Mouse (Mus musculus) limb, embryonic 12.5 days (tissue): ENCODE measurements around the gene Dbp. TPM values are rescaled to one million over a fixed set of nuclear protein-coding genes. Genes with fewer than 3 reads are reported as not detected.
"Not testable (repeated sequence)": the region's sequence is repeated elsewhere in the genome, so short reads cannot be mapped to it uniquely, and the experiment has no call there.

Experiments used
- ATAC-seq: fragments of 200-750 bp; cut with Nextera tagmentation; 2 replicates; pipeline ENCODE4 v1.8.0; 2017; ENCODE audit warnings: low read depth, moderate TSS enrichment; ENCODE audit not compliant: insufficient number of reproducible peaks, insufficient read depth, low FRiP score, low TSS enrichment
- H3K27ac ChIP-seq: fragments of 300-500 bp; sonication (generic); 2 replicates; pipeline ENCODE4 v1.5.1; 2016; ENCODE audit warnings: mild to moderate bottlenecking, moderate library complexity
- H3K27me3 ChIP-seq: fragments of 300-500 bp; sonication (generic); 2 replicates; pipeline ENCODE4 v1.6.1; 2016; ENCODE audit warnings: mild to moderate bottlenecking, moderate library complexity
- H3K36me3 ChIP-seq: fragments of 300-500 bp; sonication (generic); 2 replicates; pipeline ENCODE4 v1.6.1; 2016; ENCODE audit warnings: mild to moderate bottlenecking, moderate library complexity
- H3K4me1 ChIP-seq: fragments of 300-500 bp; sonication (generic); replicated peaks from 2 replicates; pipeline ENCODE4 v1.6.1; 2016
- H3K4me2 ChIP-seq: fragments of 300-500 bp; sonication (generic); 2 replicates; pipeline ENCODE4 v1.6.1; 2016; ENCODE audit warnings: mild to moderate bottlenecking, moderate library complexity
- H3K4me3 ChIP-seq: fragments of 300-500 bp; sonication (generic); replicated peaks from 2 replicates; pipeline ENCODE4 v1.5.1; 2016; ENCODE audit warnings: mild to moderate bottlenecking
- H3K9ac ChIP-seq: fragments of 300-500 bp; sonication (generic); replicated peaks from 2 replicates; pipeline ENCODE4 v1.6.1; 2016; ENCODE audit warnings: mild to moderate bottlenecking, moderate library complexity
- H3K9me3 ChIP-seq: fragments of 300-500 bp; sonication (generic); 2 replicates; pipeline ENCODE4 v1.6.1; 2016; ENCODE audit warnings: mild to moderate bottlenecking, moderate library complexity
- WGBS: fragments of 180-500 bp; shearing (Covaris S2); methylation state at CpG from one replicate; pipeline ENCODE4 v1.1.7; 2016; 5-methylcytosine and 5-hydroxymethylcytosine counted together
- polyA plus RNA-seq: library from polyadenylated mRNA; unstranded; fragments of >200 nt; fragmentation: Nextera tagmentation; extraction: Ambion mirVana; gene quantifications from 2 replicates; pipeline ENCODE4 v1.2.1, GENCODE M21; 2016

Gene Dbp
- 6.4 and 8.5 TPM in 2 replicates for polyA plus RNA-seq

DNA sequence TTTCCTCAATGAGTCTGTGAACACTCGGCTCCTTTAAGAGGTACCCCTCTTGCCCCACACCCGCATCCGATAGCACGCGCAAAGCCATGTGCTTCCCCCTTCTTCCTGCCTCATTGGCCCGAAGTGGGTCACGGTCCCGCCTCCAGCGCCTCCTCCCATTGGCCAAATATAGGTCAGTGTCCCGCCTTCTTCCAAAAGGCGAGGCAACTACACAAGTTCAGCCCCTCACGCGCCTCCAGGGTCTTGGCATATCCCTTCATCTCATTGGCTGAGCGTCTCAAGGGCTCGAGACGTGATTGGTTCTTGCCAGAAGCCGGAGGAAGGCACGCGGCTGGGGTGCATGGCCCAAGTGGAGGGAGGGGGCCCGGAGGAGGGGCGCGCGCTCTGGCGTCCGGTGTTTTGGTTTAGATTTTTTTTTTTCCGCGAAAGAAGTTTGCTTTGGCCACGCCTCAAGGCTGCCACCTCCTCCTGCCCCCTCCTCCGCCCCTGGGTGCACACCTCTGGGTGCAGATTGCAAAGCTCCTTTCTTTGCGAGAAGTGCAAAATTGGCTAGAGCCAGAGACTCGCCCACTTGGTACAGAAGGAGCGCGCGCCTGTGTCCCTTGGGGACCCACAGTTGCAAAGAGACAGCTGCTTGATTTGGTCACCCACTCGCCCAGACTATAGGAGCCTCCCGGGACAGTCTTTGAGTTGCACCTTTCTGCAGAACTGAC lies at the start of gene Dbp:
Gene Dbp, plus strand, starts transcription at position 359 of the 713 bp plus-strand sequence.
- Histone ChIP-seq H3K9me3 (no peaks in the 10 kb centered on the region), H3K9ac (peak within 1 kb of the TSS; percentile 89), H3K36me3 (peaks cover 10% of the 10 kb centered on the region), H3K27ac (peak within 1 kb of the TSS; percentile 87), H3K4me1 (peaks cover 69% of the 10 kb centered on the region), H3K4me3 (peak within 1 kb of the TSS; percentile 75), H3K4me2 (peak within 1 kb of the TSS; percentile 97), H3K27me3 (peaks cover 14% of the 10 kb centered on the region)
- ATAC-seq, result peak; percentile 73
- WGBS, result under 1% methylated on average over 36 of the region's 36 CpGs

DNA sequence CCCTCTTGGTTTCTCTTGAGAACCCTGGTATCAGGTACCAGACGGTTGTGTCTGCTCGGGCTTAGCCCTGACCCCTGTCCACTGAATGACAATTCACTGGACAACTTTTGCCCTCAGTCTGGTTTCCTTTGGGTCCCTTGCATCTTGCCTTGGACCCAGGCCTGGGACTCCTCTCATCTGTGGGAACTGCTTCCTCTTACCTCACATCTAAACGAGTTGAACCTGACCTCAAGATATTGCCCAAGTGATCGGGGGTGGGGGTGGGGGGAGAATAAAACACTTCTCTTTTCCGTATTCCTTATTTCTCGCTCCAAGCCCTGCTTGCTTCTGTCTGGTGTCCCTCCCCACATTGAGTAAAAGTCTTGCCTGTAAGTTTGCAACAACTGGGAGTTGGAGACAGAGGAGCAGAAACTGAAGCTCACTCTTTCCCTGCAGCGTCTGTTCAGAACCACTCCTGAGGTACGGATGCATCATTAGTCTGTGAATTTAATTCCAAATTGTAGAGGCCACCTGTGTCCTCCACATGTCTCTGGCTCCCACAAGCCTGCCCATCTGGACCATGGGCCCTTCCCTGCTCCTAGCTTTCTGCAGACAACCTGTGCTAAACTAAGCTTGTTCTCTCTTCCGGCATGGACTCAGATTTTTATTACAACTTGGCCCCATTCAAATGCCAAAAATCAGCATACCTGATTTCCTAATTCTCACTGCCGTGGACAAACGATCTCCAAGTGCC lies 44.0 kb upstream of the Dbp start:
- WGBS, result 77% methylated on average over 11 of the region's 11 CpGs
- Histone ChIP-seq H3K27me3 (no peaks in the 10 kb centered on the region), H3K27ac (no peak overlapping the region), H3K4me3 (no peak overlapping the region), H3K4me2 (no peak overlapping the region), H3K36me3 (no peaks in the 10 kb centered on the region), H3K9me3 (peaks cover 6% of the 10 kb centered on the region; the same call in 1 of the 2 replicates), H3K9ac (no peak overlapping the region), H3K4me1 (peaks cover 18% of the 10 kb centered on the region; the same call in 1 of the 2 replicates)
- no peak for ATAC-seq

DNA sequence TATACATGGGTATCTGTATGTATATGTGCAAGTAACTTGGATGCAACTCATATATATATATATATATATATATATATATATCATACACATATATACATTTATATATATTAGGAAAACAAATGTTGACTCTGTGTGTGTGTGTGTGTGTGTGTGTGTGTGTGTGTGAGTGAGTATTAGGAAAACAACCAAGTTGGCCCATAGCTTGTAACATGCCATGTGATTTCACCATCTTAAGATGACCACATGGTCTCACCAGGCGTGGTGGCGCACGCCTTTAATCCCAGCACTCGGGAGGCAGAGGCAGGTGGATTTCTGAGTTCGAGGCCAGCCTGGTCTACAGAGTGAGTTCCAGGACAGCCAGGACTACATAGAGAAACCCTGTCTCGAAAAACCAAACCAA lies 43.2 kb upstream of the Dbp start:
- H3K27me3 ChIP-seq, H3K9ac ChIP-seq, H3K36me3 ChIP-seq, H3K4me2 ChIP-seq, H3K4me3 ChIP-seq, ATAC-seq, H3K27ac ChIP-seq, H3K9me3 ChIP-seq: not testable (repeated sequence)
- peaks cover 13% of the 10 kb centered on the region; the same call in 1 of the 2 replicates for H3K4me1 ChIP-seq
- 89% methylated on average over 6 of the region's 6 CpGs for WGBS

DNA sequence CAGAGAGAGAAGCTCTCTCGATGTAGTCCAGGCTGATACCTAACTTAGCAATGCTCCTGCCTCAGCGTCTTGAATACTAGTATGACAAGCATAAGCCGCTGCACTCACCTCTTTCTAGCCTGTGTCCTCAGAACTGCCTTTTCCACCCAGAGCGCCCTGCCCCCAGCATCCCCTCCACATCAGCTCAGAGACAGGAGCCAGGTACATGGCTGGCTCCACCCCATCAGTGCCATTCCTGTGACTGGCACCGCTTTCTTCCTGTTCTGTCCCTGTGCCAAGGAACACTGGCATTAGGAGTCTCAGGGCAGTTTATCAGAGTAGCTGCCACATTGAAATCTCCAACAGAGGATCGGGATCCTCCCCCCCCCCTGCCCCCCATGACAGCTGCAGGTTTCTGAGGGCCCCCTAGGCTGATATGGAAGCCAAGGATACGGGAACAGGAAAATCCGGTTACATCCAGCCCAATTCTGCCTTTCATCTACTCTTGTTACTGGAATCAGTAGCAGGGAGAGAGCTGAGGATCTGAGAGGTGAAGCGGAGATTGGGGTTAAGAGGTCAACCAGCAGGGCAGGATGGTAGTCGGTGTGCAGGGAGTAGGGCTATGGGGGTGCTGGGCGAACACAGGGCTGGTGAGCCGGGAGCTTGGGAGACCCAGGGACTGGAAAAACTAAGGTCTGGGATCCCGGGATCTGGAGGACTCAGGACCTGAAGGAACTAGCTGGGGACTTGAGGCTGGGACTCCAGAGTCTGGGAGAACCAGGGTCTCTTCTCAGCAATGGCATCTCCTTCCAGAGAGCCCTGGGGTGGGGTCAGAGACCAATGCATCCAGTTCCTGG lies 39.4 kb upstream of the Dbp start:
- H3K27me3 ChIP-seq, result no peaks in the 10 kb centered on the region
- H3K4me3 ChIP-seq, result no peak overlapping the region
- WGBS, result 47% methylated on average over 13 of the region's 13 CpGs
- no peaks in the 10 kb centered on the region for H3K36me3 ChIP-seq
- no peak overlapping the region for H3K4me2 ChIP-seq
- H3K4me1 ChIP-seq, result peaks cover 13% of the 10 kb centered on the region; the same call in 1 of the 2 replicates
- ATAC-seq, result no peak
- H3K9ac ChIP-seq, result no peak overlapping the region
- no peak overlapping the region for H3K27ac ChIP-seq
- H3K9me3 ChIP-seq, result 0 out of 2 replicates have a peak, but pooled peaks cover 3% of the 10 kb centered on the region

DNA sequence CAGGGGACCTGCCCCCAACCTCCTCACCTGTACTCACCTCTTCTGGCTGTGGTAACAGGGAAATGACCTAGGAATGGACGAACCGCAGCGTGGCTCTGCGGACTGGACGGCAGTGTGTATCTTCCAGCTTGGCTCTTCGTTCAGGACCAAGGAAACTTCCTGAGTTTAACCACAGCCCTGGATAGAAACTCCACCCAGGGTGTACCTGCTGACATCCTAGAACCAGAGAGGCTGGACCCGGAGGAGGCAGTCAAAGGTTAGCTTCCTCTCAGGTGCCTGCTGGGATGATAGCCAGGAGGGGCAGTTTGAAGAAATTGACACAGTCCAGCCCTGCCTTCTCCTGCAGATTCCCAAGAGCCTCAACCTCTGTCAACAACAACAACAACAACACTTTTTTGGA lies 38.7 kb upstream of the Dbp start, which contains the start of gene Fut2:
Gene Fut2, minus strand, starts transcription at position 234 of the 400 bp plus-strand sequence.
- Histone ChIP-seq H3K27ac (no peak within 1 kb of the TSS), H3K4me3 (no peak within 1 kb of the TSS), H3K9me3 (0 out of 2 replicates have a peak, but pooled peaks cover 3% of the 10 kb centered on the region), H3K36me3 (no peaks in the 10 kb centered on the region), H3K27me3 (no peaks in the 10 kb centered on the region), H3K4me2 (no peak within 1 kb of the TSS), H3K4me1 (peaks cover 13% of the 10 kb centered on the region; the same call in 1 of the 2 replicates), H3K9ac (no peak within 1 kb of the TSS)
- 79% methylated on average over 7 of the region's 7 CpGs for WGBS
- ATAC-seq, result no peak

DNA sequence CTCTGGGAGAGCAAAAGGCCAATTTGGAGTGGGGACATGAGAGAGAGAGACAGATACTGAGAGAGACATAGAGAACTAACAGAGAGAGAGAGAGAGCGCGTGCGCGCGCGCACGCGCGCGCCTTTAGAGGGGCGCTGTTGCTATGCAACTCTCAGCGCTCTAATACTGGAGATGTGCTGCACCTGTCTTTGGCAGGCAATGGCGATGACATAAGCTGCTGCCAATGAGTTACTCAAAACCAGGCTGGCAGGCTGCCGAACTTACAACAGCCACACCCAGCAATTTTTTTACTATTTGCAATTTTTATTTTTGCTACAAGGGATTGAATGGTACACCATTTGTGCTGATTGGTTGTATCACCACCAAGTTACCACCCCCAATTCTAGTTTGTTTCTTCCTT lies 37.1 kb upstream of the Dbp start:
- ATAC-seq, result no peak

DNA sequence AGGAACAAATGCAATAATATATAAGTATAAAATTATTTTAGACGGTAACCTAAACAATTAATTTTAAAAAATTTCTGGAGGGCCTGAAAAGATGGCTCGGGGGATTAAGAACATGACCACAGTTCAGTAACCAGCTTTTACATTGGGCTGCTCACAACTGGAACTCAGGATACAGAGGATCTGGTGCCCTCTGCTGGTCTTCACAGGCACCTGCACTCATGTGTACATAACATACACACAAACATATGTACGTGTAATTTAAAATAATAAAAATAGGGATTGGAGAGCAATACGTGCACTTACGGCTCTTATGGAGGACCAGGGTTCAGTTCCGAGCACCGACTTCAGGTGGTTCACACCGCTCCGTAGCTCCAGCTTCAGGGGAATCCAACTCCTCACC lies 36.0 kb upstream of the Dbp start:
- H3K27me3 ChIP-seq, result no peaks in the 10 kb centered on the region
- no peak overlapping the region for H3K9ac ChIP-seq
- H3K4me3 ChIP-seq, result no peak overlapping the region
- H3K4me1 ChIP-seq, result peaks cover 13% of the 10 kb centered on the region; the same call in 1 of the 2 replicates
- H3K9me3 ChIP-seq, result 0 out of 2 replicates have a peak, but pooled peaks cover 3% of the 10 kb centered on the region
- H3K36me3 ChIP-seq, result no peaks in the 10 kb centered on the region
- ATAC-seq, result no peak
- 92% methylated on average over 9 of the region's 9 CpGs for WGBS
- no peak overlapping the region for H3K4me2 ChIP-seq
- H3K27ac ChIP-seq, result no peak overlapping the region

More for the DNA sequence above, 37.1 kb upstream of the Dbp start:
- 81% methylated on average over 14 of the region's 14 CpGs for WGBS
- Histone ChIP-seq H3K9ac (no peak overlapping the region), H3K27me3 (no peaks in the 10 kb centered on the region), H3K4me3 (no peak overlapping the region), H3K4me2 (no peak overlapping the region), H3K36me3 (no peaks in the 10 kb centered on the region), H3K4me1 (peaks cover 13% of the 10 kb centered on the region; the same call in 1 of the 2 replicates), H3K9me3 (0 out of 2 replicates have a peak, but pooled peaks cover 3% of the 10 kb centered on the region), H3K27ac (no peak overlapping the region)

DNA sequence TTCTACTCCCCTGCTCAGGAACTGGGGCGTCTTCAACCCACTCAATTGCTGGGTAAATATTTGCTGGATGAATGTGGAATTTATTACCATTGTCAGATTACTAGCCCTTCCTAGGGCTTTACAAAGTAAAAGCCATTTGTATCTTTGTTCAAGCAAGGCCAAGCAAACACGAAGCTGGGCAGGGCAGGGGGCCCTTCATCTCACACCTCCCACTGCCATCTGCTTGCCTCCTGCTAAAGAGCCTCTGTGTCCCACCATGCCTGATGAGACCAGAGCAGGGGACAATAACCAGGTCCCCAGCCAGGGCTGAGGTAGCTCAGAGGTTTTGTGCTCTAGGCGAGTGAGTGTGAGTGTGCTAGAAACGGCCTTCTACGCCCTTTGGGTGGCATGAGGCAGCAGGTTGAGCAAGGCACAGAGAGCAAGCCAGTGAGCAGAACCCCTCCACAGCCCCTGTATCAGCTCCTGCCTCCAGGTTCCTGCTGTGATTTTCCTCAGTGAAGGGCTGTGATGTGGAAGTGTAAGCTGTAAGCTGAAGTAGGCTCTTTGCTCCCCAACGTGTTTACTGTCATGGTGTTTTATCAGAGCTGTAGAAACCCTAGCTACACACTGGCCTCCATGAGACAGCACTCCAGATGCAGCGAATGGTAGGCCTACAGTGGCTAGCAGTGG lies 27.1 kb upstream of the Dbp start:
- Histone ChIP-seq H3K36me3 (no peaks in the 10 kb centered on the region), H3K4me2 (no peak overlapping the region), H3K4me3 (no peak overlapping the region), H3K27me3 (no peaks in the 10 kb centered on the region), H3K9me3 (no peaks in the 10 kb centered on the region), H3K27ac (no peak overlapping the region), H3K4me1 (no peaks in the 10 kb centered on the region; the same call in 1 of the 2 replicates), H3K9ac (no peak overlapping the region)
- no peak for ATAC-seq
- 66% methylated on average over 7 of the region's 7 CpGs for WGBS

DNA sequence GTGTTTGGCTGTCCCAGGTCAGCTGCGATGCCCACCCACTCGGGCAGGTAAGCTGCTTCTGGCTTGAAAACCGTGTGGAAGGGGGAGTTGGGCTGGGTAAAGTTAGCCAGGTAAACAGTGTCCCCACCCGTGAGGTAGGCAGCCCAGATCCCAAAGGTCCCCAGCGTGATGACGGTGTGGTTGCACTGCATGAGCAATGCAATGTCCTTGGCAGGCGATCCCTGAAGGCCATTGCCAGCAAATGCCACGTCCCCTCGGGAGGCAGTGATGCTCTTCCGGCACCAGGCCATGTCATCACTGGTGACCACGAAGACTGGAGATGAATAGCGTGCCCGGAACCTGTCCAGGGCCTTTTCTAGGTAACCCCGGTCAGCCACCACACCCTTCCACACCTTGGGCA lies 26.4 kb upstream of the Dbp start:
- H3K4me3 ChIP-seq, result no peak overlapping the region
- no peak overlapping the region for H3K9ac ChIP-seq
- no peak overlapping the region for H3K27ac ChIP-seq
- no peaks in the 10 kb centered on the region for H3K36me3 ChIP-seq
- no peak for ATAC-seq
- no peaks in the 10 kb centered on the region for H3K27me3 ChIP-seq
- no peaks in the 10 kb centered on the region; the same call in 1 of the 2 replicates for H3K4me1 ChIP-seq
- 92% methylated on average over 14 of the region's 14 CpGs for WGBS
- H3K4me2 ChIP-seq, result no peak overlapping the region
- no peaks in the 10 kb centered on the region for H3K9me3 ChIP-seq

DNA sequence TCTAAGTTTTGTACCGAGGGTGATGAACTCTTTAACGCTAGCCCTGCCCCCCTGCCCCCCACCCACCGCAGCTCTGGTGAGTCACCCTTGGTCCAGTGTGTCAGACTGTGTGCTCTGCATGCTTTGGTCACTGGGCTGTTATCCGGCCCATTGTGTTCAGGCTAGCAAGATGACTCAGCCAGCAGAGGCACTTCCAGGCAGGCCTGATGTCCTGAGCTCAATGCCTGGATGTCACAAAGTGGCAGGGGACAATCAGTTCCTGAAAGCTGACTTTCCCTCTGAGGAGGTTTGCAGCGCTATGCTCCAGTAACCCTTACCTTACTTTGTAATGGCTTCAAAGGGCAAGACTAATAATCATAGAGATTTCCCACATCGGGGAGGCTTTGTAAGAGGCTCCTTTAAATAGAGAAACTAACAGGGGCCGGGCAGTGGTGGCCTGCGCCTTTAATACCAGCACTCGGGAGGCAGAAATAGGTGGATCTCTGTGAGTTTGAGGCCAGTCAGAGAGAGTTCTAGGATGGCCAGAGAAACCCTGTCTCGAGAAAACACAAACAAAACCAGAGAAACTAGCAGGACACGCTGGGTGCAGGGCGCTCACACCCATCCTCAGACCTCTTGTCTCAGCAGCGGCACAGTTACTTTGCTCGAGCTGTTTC lies 24.8 kb upstream of the Dbp start:
- 83% methylated on average over 14 of the region's 14 CpGs for WGBS
- Histone ChIP-seq H3K4me3 (no peak overlapping the region), H3K27ac (no peak overlapping the region), H3K4me1 (peaks cover 6% of the 10 kb centered on the region; the same call in 1 of the 2 replicates), H3K4me2 (no peak overlapping the region), H3K9ac (no peak overlapping the region), H3K36me3 (no peaks in the 10 kb centered on the region), H3K9me3 (no peaks in the 10 kb centered on the region), H3K27me3 (no peaks in the 10 kb centered on the region)
- no peak for ATAC-seq
